Mouse (Mus musculus) spleen, adult 12 weeks (tissue): ENCODE results near the gene Wbp1.

Experiments
- DNase-seq: peaks from one replicate; pipeline ENCODE4 v3.0.0; 2022; ENCODE audit warnings: low spot score

Wbp1 gene

GRCm38 (mm10) chr6:83116373-83117164 lies 4.8 kb downstream of the Wbp1 start:
- DNase-seq, result no peak

GRCm38 (mm10) chr6:83115682-83116372 lies 5.5 kb downstream of the Wbp1 start:
- DNase-seq, result no peak

GRCm38 (mm10) chr6:83115011-83115671 lies 6.2 kb downstream of the Wbp1 start, which contains the start of gene Mogs:
Mogs (plus strand) TSS chr6:83115496.
- peak; percentile 88 for DNase-seq

- no peak for DNase-seq
Measured at GRCm38 (mm10) chr6:83111510-83112136, 9.7 kb downstream of the Wbp1 start.

- peak; percentile 61 for DNase-seq
Measured at GRCm38 (mm10) chr6:83108762-83109668, 12.3 kb downstream of the Wbp1 start, which contains the start of gene Mrpl53. Mrpl53 (plus strand) TSS chr6:83109040.

GRCm38 (mm10) chr6:83107566-83108400 lies 13.6 kb downstream of the Wbp1 start:
- DNase-seq, result peak; percentile 77

- DNase-seq, result no peak
Measured at GRCm38 (mm10) chr6:83104158-83104557, 17.2 kb downstream of the Wbp1 start.

GRCm38 (mm10) chr6:83103130-83103650 lies 18.2 kb downstream of the Wbp1 start:
- no peak for DNase-seq

GRCm38 (mm10) chr6:83101688-83102556 lies 19.4 kb downstream of the Wbp1 start:
- peak; percentile 58 for DNase-seq

GRCm38 (mm10) chr6:83101316-83101687 lies 20.1 kb downstream of the Wbp1 start, which contains the start of the genes Ccdc142 and Gm42688:
Ccdc142 (plus strand) TSS chr6:83101601.
Gm42688 (plus strand) TSS chr6:83101617.
- peak; percentile 77 for DNase-seq

GRCm38 (mm10) chr6:83098411-83098810 lies 22.9 kb downstream of the Wbp1 start:
- no peak for DNase-seq

GRCm38 (mm10) chr6:83095968-83096367 lies 25.4 kb downstream of the Wbp1 start:
- DNase-seq, result no peak

- no peak for DNase-seq
Measured at GRCm38 (mm10) chr6:83092416-83093127, 28.8 kb downstream of the Wbp1 start.

GRCm38 (mm10) chr6:83087926-83088260 lies 33.5 kb downstream of the Wbp1 start:
- no peak for DNase-seq

- no peak for DNase-seq
Measured at GRCm38 (mm10) chr6:83087205-83087925, 34.0 kb downstream of the Wbp1 start.

- no peak for DNase-seq
Measured at GRCm38 (mm10) chr6:83086121-83087035, 35.0 kb downstream of the Wbp1 start, which contains the start of gene Lbx2. Lbx2 (plus strand) TSS chr6:83086367.
